Mouse (Mus musculus) kidney, adult 18-20 months (tissue): ENCODE data around the gene Glce.

Experiments
- DNase-seq: peaks from one replicate; pipeline ENCODE4 v3.0.0; 2021

Glce gene

DNA sequence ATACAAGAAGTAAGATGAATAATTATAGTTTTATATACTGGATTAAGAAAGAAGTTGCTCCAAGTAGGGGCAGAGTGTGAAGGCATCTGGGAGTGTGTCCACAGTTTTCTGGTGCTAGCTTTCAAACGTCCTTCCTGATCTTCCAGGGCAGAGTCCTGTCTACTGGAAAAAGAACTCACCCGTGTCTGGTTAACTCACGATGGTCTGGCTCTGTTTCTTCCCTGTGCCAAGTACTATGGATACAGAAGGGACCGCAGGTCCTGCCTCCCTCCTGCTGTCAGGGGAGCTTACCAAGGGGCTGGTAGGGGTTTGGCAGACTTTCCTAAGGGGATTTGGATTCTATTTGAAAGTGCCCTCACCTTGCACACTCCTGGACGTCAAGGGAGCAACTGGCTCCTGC, 97.4 kb downstream of the Glce start:
- peak; percentile 65 for DNase-seq

- DNase-seq, result peak; percentile 30
Observed at GRCm38 (mm10) chr9:62023879-62024278, 98.6 kb downstream of the Glce start.

- peak; percentile 77 for DNase-seq
Observed at GRCm38 (mm10) chr9:62022961-62023680, 99.3 kb downstream of the Glce start.

GRCm38 (mm10) chr9:62021583-62022120, 100.8 kb downstream of the Glce start:
- DNase-seq, result peak; percentile 72

DNA sequence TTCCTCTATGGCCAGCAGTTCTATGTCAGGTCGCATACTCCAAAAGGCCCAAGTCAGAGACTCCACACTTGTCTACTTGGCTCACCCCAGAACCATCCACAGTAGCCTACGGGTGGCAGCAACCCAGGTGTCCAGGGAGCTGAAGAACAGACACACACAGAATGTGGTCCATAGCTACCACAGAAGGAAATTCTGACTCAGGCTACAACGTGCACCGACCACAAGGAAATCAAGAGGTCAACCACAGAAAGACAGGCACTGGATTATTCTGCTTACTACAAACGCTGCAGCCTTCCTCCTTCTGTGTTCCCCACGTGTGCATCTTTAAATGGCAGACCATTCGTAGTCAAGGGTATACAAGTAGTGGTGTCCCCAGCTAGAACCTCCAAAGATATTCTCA, 102.2 kb downstream of the Glce start:
- no peak for DNase-seq

GRCm38 (mm10) chr9:62018229-62019093, 104.0 kb downstream of the Glce start:
- peak; percentile 82 for DNase-seq

DNA sequence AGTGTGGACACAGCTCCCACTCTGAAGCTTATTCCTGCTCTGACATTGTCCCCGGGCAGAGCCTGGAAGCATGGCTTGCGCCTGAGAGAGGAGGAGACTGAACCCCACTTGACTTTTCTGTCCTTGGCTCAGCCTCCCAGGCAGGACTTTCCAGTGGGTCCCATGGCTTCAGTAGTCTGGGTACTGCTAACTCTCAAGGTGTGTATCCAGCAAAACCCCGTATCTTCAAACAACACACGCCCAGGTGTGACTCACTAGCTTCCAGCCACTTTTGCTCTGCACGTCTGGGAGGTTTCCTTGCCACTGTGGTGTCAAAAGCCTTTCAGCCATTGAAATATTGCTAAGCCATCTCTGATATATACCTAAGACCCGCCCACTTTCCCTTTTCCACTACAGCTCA, 105.1 kb downstream of the Glce start:
- peak; percentile 16 for DNase-seq

DNA sequence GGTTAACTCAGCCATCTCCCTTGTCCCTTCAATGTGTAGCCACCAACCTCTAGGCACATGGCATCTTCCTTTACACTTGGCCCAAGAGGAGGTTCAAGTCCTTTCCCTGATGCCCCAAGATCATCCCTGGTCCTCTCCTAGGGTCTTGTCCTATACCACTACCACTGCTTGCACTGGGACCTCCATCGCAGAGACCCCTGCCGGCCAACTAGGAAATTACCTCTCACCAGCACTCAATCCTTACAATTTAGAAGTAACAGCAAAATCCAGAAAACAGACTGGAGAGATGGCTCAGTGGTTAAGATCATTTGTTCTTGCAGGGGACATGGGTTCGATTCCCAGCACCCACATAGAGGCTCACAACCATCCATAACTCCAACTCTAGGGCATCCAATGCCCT, 107.0 kb downstream of the Glce start:
- no peak for DNase-seq

- DNase-seq, result no peak
Observed at GRCm38 (mm10) chr9:62013316-62014097, 108.9 kb downstream of the Glce start.

- DNase-seq, result peak; percentile 85
Observed at GRCm38 (mm10) chr9:62008360-62008759, 114.1 kb downstream of the Glce start.
